Mouse (Mus musculus) embryonic facial prominence, embryonic 11.5 days (tissue): ENCODE measurements around the gene Gm525. TPM values are rescaled to one million over a fixed set of nuclear protein-coding genes. Genes with fewer than 3 reads are reported as not detected.

Experiments
- ATAC-seq: fragments of 200-750 bp; cut with Nextera tagmentation; replicated peaks from 2 replicates; pipeline ENCODE4 v1.8.0; 2017; ENCODE audit warnings: low read depth; ENCODE audit not compliant: insufficient number of reproducible peaks, low FRiP score, low TSS enrichment
- DNase-seq: peaks from one replicate; pipeline ENCODE4 v3.0.0-alpha.2; 2015; ENCODE audit warnings: low spot score
- H3K27ac ChIP-seq: fragments of 300-500 bp; sonication (generic); replicated peaks from 2 replicates; pipeline ENCODE4 v1.5.1; 2014; ENCODE audit warnings: mild to moderate bottlenecking, low read depth, low read length, control low read depth
- H3K27me3 ChIP-seq: fragments of 300-500 bp; sonication (generic); 2 replicates; pipeline ENCODE4 v1.6.1; 2014; ENCODE audit warnings: mild to moderate bottlenecking, low read length, moderate library complexity, mixed read lengths; ENCODE audit not compliant: control insufficient read depth, insufficient read depth
- H3K36me3 ChIP-seq: fragments of 300-500 bp; sonication (generic); replicated peaks from 2 replicates; pipeline ENCODE4 v1.6.1; 2014; ENCODE audit warnings: low read depth, mild to moderate bottlenecking, low read length, moderate library complexity, mixed read lengths; ENCODE audit not compliant: control insufficient read depth, insufficient read depth
- H3K4me1 ChIP-seq: fragments of 300-500 bp; sonication (generic); 2 replicates; pipeline ENCODE4 v1.6.1; 2014; ENCODE audit warnings: low read length, mixed read lengths; ENCODE audit not compliant: control insufficient read depth, insufficient read depth
- H3K4me2 ChIP-seq: fragments of 300-500 bp; sonication (generic); 2 replicates; pipeline ENCODE4 v1.6.1; 2014; ENCODE audit warnings: low read depth, mild to moderate bottlenecking, control low read depth, low read length, moderate library complexity
- H3K4me3 ChIP-seq: fragments of 300-500 bp; sonication (generic); 2 replicates; pipeline ENCODE4 v1.5.1; 2014; ENCODE audit warnings: low read depth, low read length, control low read depth
- H3K9ac ChIP-seq: fragments of 300-500 bp; sonication (generic); replicated peaks from 2 replicates; pipeline ENCODE4 v1.6.1; 2014; ENCODE audit warnings: mild to moderate bottlenecking, control low read depth, low read length
- H3K9me3 ChIP-seq: fragments of 300-500 bp; sonication (generic); replicated peaks from 2 replicates; pipeline ENCODE4 v1.6.1; 2016; ENCODE audit warnings: mild to moderate bottlenecking, low read length, inconsistent platforms, mixed read lengths; ENCODE audit not compliant: control insufficient read depth
- WGBS: fragments of 180-500 bp; shearing (Covaris S2); extraction: QIAGEN DNeasy Blood & Tissue Kit; methylation state at CpG from one replicate; pipeline ENCODE4 v1.1.7; 2014; 5-methylcytosine and 5-hydroxymethylcytosine counted together
- polyA plus RNA-seq: library from polyadenylated mRNA; unstranded; fragments of >200 nt; fragmentation: Nextera tagmentation; extraction: Ambion mirVana; gene quantifications from 2 replicates; pipeline ENCODE4 v1.2.1, GENCODE M21; 2014

Gene Gm525
- polyA plus RNA-seq, 1 experiment from 2014 or later, result not detected

GRCm38 (mm10) chr11:89065297-89065696, 8.3 kb upstream of the Gm525 start:
- H3K9ac ChIP-seq, result no peak overlapping the region
- H3K9me3 ChIP-seq, result no peaks in the 10 kb centered on the region
- 95% methylated on average over 3 of the region's 3 CpGs for WGBS
- no peaks in the 10 kb centered on the region for H3K27me3 ChIP-seq
- no peak overlapping the region for H3K27ac ChIP-seq
- H3K4me3 ChIP-seq, result no peak overlapping the region
- no peak for ATAC-seq
- DNase-seq, result peak; percentile 26
- no peaks in the 10 kb centered on the region for H3K4me1 ChIP-seq
- no peak overlapping the region for H3K4me2 ChIP-seq
- H3K36me3 ChIP-seq, result no peaks in the 10 kb centered on the region

DNA sequence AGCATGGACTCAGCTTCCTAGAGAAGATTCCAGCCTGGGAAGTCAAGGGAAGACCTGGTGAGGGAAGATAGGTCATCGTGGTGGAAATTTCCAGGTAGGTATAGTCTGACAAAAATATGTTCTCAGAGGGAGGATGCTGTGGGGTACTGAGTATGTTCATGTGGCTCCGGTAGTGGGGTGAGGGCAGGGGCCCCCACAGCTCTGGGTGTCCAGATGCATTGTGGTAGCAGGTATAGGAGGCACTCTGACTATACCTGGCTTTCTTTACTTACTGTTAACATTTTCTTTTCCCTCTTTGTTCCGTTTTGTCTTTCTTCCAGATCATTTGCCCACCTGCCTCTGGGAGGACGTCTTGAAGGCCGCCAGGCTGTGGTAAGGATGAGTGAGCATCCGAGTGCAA, 7.5 kb upstream of the Gm525 start:
- H3K9ac ChIP-seq, result no peak overlapping the region
- H3K4me1 ChIP-seq, result no peaks in the 10 kb centered on the region
- H3K9me3 ChIP-seq, result no peaks in the 10 kb centered on the region
- no peak overlapping the region for H3K27ac ChIP-seq
- H3K27me3 ChIP-seq, result no peaks in the 10 kb centered on the region
- H3K4me2 ChIP-seq, result no peak overlapping the region
- H3K36me3 ChIP-seq, result no peaks in the 10 kb centered on the region
- ATAC-seq (no peak), DNase-seq (no peak)
- 76% methylated on average over 6 of the region's 6 CpGs for WGBS
- no peak overlapping the region for H3K4me3 ChIP-seq

GRCm38 (mm10) chr11:89066750-89067149, 6.9 kb upstream of the Gm525 start, which contains the start of gene Dgke:
Gene Dgke (minus strand): TSS chr11:89066850.
- Histone ChIP-seq H3K4me2 (no peak within 1 kb of the TSS), H3K36me3 (no peaks in the 10 kb centered on the region), H3K9me3 (no peaks in the 10 kb centered on the region), H3K27me3 (no peaks in the 10 kb centered on the region), H3K9ac (no peak within 1 kb of the TSS), H3K4me1 (no peaks in the 10 kb centered on the region), H3K4me3 (no peak within 1 kb of the TSS), H3K27ac (no peak within 1 kb of the TSS)
- DNase-seq (no peak), ATAC-seq (no peak)
- 92% methylated on average over 1 of the region's 1 CpGs for WGBS

DNA sequence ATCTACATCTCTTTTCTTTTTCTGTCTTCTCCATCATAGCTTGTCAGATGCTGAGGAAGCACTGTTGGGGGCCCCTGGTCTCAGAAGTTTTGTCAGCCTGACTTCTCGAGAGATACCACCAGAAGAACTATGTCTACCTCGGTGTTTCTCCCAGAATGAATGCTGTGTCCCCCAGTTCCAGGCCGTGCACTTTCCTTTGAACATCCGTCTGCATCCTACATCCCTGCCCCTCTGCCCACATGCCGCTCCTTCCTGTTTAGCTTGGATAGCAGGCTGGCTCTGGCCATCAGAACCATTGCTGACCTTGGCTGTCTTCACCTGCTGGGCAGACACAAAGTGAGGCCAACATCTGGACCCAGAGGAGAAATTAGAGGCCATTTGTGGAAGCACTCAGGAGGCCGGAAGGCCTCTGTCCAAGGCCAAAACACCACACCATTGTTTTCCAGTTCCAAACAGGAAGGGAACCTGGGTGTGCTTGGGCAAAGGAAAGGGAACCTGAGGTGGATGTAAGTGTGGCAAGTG, 6.3 kb upstream of the Gm525 start:
- 53% methylated on average over 6 of the region's 6 CpGs for WGBS
- DNase-seq, result no peak
- no peaks in the 10 kb centered on the region for H3K9me3 ChIP-seq
- no peak overlapping the region for H3K27ac ChIP-seq
- no peak overlapping the region for H3K4me2 ChIP-seq
- no peak overlapping the region for H3K4me3 ChIP-seq
- H3K9ac ChIP-seq, result no peak overlapping the region
- no peak for ATAC-seq
- H3K36me3 ChIP-seq, result no peaks in the 10 kb centered on the region
- H3K27me3 ChIP-seq, result no peaks in the 10 kb centered on the region
- H3K4me1 ChIP-seq, result no peaks in the 10 kb centered on the region

DNA sequence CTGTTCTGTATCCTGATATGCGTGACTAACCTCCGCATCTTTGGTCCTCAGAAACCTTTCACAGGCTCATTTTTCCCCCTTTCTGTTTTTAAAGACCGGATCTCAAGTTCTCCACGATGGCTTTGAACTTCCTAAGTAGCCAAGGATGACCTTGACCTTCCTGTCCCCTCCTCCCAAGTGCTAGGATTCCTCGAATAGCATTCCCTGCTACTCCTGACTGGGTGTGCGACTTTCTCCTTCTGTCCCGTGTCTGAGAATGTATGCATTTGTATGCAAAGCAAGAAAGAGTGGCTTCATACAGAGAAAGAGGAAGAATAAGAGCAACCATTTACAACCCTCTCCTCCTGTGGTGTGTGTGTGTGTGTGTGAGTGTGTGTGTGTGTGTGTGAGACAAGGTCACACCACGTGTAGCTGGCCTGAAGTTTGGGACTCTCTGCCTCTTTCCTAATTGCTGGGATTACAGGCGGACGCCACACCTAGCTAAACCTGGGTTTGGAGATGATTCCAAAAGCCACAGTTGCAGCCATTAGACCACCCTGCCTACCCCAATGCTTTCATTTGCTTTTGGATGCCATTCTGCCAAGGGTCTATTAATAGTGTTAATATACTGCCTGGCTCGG, 5.7 kb upstream of the Gm525 start:
- H3K4me2 ChIP-seq, result no peak overlapping the region
- no peak overlapping the region for H3K4me3 ChIP-seq
- no peak overlapping the region for H3K27ac ChIP-seq
- ATAC-seq, result no peak
- no peaks in the 10 kb centered on the region for H3K4me1 ChIP-seq
- WGBS, result 57% methylated on average over 11 of the region's 11 CpGs
- H3K27me3 ChIP-seq, result no peaks in the 10 kb centered on the region
- H3K36me3 ChIP-seq, result no peaks in the 10 kb centered on the region
- DNase-seq, result no peak
- no peak overlapping the region for H3K9ac ChIP-seq
- no peaks in the 10 kb centered on the region for H3K9me3 ChIP-seq

GRCm38 (mm10) chr11:89068649-89069048, 5.0 kb upstream of the Gm525 start:
- no peak overlapping the region for H3K4me3 ChIP-seq
- H3K36me3 ChIP-seq, result no peaks in the 10 kb centered on the region
- no peak overlapping the region for H3K27ac ChIP-seq
- H3K9ac ChIP-seq, result no peak overlapping the region
- DNase-seq (no peak), ATAC-seq (no peak)
- no peak overlapping the region for H3K4me2 ChIP-seq
- H3K4me1 ChIP-seq, result no peaks in the 10 kb centered on the region
- no peaks in the 10 kb centered on the region for H3K27me3 ChIP-seq
- H3K9me3 ChIP-seq, result no peaks in the 10 kb centered on the region
- 90% methylated on average over 14 of the region's 14 CpGs for WGBS

- WGBS, result 30% methylated on average over 6 of the region's 6 CpGs
- H3K4me1 ChIP-seq, result no peaks in the 10 kb centered on the region
- H3K9ac ChIP-seq, result no peak overlapping the region
- ATAC-seq, result no peak
- peak; percentile 79 for DNase-seq
- H3K9me3 ChIP-seq, result no peaks in the 10 kb centered on the region
- H3K27me3 ChIP-seq, result no peaks in the 10 kb centered on the region
- no peak overlapping the region for H3K27ac ChIP-seq
- H3K4me2 ChIP-seq, result no peak overlapping the region
- H3K4me3 ChIP-seq, result no peak overlapping the region
- no peaks in the 10 kb centered on the region for H3K36me3 ChIP-seq
Observed at GRCm38 (mm10) chr11:89069303-89069702, 4.3 kb upstream of the Gm525 start.

- Histone ChIP-seq H3K9me3 (no peaks in the 10 kb centered on the region), H3K36me3 (no peaks in the 10 kb centered on the region), H3K9ac (no peak overlapping the region), H3K27ac (no peak overlapping the region), H3K27me3 (no peaks in the 10 kb centered on the region), H3K4me2 (no peak overlapping the region), H3K4me3 (no peak overlapping the region), H3K4me1 (no peaks in the 10 kb centered on the region)
- WGBS, result 77% methylated on average over 5 of the region's 5 CpGs
- ATAC-seq (no peak), DNase-seq (no peak)
Observed at GRCm38 (mm10) chr11:89071522-89071921, 2.1 kb upstream of the Gm525 start.
